Mouse (Mus musculus) frontal cortex, postnatal 36 days (tissue): ENCODE data around the gene Slc5a1.

Experiments
- DNase-seq, 2 experiments: peaks; one replicate each; pipeline ENCODE4 v3.0.0; 2022; ENCODE audit warnings: low spot score in 2 of 2

Slc5a1 gene

GRCm38 (mm10) chr5:33104025-33104481, at the start of gene Slc5a1:
TSS of gene Slc5a1 (plus strand) at chr5:33104219.
- no peak for DNase-seq

DNA sequence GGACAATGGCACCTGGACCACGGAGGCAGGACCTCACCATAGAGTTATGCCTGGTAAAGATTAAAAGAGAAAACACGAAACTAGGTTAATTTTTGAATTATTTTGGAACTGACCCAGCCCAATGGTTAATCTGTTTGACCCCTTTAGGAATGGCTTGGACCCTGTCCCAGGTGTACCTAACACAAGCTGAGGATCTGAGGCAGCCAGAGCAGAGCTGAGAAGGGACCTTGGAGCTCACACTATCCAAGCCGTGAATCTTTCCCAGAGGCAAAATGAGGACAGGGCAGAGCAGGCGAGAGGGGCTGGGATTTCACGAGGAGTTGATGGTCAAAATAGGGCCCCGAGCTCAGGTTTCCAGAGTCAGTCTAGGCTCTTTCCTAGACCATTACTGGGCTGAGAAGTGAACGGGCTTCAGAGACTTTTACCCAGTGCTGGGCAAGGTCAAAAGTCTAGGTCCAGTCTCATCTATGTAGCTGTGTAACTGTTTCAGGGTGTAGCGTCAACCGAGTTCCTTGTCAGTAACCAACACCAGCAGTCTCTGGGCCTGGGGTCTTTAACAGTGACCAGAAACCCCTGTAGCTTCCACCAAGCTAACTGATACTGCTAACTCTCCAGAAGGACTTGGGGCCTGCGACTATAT, 47.8 kb upstream of the Slc5a1 start:
- DNase-seq = no peak

GRCm38 (mm10) chr5:33070071-33070470, 33.9 kb upstream of the Slc5a1 start:
- DNase-seq = no peak

GRCm38 (mm10) chr5:33076490-33077191, 27.4 kb upstream of the Slc5a1 start:
- DNase-seq = no peak

- DNase-seq = no peak
Observed at GRCm38 (mm10) chr5:33082896-33083295, 21.1 kb upstream of the Slc5a1 start.

DNA sequence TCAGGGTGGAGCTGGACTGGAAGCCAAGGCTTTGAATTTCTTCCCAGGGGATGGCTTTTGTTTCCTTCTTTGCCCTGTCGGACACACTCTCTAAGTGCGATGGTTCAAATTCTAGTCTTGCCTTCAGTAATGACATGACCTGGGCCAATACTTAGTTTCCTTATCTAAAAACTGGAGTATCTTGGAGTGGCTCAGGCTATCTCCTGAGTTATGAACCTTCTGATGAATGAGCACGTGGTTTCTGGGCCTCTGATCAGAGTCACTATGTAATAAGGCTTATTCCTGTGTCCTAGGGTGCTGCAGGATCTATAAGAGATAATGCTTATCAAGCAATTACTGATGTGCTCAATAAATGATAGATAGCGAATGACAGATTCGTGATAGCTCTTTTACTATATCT, 19.4 kb upstream of the Slc5a1 start:
- no peak for DNase-seq

DNA sequence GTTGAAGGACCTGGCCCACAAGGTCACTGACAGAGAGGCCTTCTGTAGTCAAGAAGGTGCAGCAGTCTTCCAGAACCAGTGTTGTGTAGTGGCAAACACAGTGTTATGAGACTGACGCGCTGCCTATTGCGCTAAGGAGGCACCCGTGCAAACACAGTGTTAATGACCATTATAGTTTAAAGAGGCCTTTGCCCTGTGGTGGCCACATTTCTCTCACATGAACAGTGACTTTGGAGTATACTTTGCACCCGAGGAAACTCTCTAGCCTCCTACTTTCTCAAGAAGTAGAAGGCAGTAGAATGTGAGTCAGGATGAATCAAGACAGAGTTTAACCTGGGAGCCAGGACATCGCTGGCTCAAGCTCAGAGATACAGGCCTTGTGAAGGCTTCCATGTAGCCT, 12.7 kb upstream of the Slc5a1 start:
- DNase-seq = no peak

- no peak for DNase-seq
Observed at GRCm38 (mm10) chr5:33095315-33095714, 8.7 kb upstream of the Slc5a1 start.

- DNase-seq = no peak
Observed at GRCm38 (mm10) chr5:33102369-33103055, 1.5 kb upstream of the Slc5a1 start.

- no peak for DNase-seq
Observed at GRCm38 (mm10) chr5:33104876-33105275, 857 bp downstream of the Slc5a1 start.

DNA sequence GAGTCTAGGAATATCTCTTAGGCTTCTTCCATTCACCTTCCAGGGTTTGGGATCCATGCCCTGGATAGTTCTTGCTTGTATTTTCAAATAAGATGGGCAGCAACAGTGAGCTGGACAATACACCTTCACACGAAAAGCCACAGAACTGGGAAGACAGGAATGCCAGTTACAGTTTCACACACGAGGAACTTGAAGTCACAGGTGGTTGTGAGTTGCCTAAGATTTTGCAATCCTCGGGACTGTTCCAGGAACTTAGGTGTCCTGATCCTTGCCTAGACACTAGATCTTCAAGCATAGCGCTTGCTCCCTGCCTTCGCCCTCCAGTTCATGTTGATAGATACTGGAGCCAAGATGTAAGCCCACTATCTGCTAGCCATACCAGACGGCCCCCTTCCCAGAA, 1.6 kb downstream of the Slc5a1 start:
- no peak for DNase-seq

- DNase-seq = no peak
Observed at GRCm38 (mm10) chr5:33107056-33107455, 3.0 kb downstream of the Slc5a1 start.

GRCm38 (mm10) chr5:33107778-33108405, 3.9 kb downstream of the Slc5a1 start:
- DNase-seq = no peak

- DNase-seq = no peak
Observed at GRCm38 (mm10) chr5:33121871-33122315, 17.9 kb downstream of the Slc5a1 start.

GRCm38 (mm10) chr5:33123658-33124057, 19.6 kb downstream of the Slc5a1 start:
- DNase-seq = no peak

DNA sequence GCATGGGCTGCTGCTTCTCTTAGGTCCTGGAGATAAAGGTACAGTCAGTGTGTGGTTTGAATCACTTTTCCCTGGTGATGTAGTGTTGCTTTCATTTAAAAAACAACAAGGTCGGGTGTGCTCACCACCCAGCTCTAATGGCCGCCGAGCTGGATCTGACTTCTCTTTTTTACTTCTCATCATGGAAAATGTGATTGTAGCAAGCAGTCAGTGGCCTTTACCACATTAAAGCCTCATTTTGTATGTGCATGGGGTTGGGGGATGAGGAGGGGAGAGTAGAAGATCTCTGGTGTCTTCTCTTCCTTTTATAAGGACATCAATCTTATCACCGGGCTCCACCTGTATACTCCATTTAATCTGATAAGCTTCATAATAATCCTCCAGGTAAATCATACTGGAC, 21.3 kb downstream of the Slc5a1 start:
- DNase-seq = no peak

DNA sequence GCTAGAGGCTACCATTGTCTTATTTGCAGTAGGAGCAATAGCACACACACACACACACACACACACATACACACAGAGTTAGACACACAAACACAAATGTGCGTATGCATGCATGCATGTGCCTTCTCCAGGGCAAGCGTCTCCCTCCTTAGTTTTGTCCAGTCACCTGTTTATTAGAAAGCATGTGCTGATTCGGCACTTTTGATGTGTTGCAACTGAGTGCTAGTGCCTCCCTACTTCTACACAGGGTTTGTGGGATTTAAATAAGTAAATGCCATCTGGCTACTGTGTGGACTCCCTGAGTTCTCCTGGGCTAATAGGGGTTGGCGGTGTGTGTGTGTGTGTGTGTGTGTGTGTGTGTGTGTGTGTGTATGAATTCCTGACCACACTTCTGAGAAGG, 30.1 kb downstream of the Slc5a1 start:
- DNase-seq = no peak

GRCm38 (mm10) chr5:33135611-33136010, 31.6 kb downstream of the Slc5a1 start:
- no peak for DNase-seq

- peak; percentile 11 to 63 for DNase-seq
Observed at GRCm38 (mm10) chr5:33142790-33143455, 38.9 kb downstream of the Slc5a1 start.

DNA sequence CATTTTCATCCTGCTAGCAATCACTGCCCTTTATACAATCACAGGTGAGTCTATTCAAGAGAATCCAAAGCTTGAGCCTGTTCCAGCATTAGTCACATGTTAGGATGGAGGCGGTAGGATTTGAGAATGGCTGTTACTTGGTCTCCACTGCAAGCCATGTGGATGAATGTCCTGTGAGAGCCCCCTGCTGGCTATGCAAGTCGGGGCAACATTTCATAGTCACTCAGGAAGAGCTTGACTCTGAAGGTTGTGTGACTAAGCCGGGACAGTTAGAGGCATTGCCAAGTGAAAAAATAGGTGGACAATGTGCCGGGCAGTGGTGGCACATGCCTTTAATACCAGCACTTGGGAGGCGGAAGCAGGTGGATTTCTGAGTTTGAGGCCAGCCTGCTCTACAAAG, 40.0 kb downstream of the Slc5a1 start:
- peak; percentile 2 to 16 for DNase-seq

- no peak for DNase-seq
Observed at GRCm38 (mm10) chr5:33146837-33147236, 42.8 kb downstream of the Slc5a1 start.

GRCm38 (mm10) chr5:33147691-33148090, 43.7 kb downstream of the Slc5a1 start:
- DNase-seq = no peak
